In genomic region chr16:78156138-78156875, GRCm38 (mm10) we compare ENCODE assay signal across 9 mouse cellular contexts.
A peak's percentile ranks its signal among the peaks of the same experiment; 100 is the strongest.
DNase-seq lines count a peak whose midpoint lies in the region; ATAC-seq and TF ChIP-seq lines count a peak whose summit lies in the region.
"Had no signal": no experiment of that assay in that cellular context is flagged by ENCODE, and none has a peak within 500 bp of the region (broad histone marks: within the 10 kb centered on the region; RNA-seq: fewer than 3 reads in every experiment).

No protein-coding gene starts in this region.

- peak; percentile 85 for DNase-seq in lung, embryonic 14.5 days
- DNase-seq in lung, adult 2 months = no peak
- DNase-seq in embryo, embryonic 10 days (ENCODE audit: low spot score) = peak; percentile 68
- DNase-seq in gastrocnemius, postnatal 25 days = peak; percentile 24
- DNase-seq in layer of hippocampus, adult 11-12 months (ENCODE audit: low spot score) = peak; percentile 70
- DNase-seq in midbrain, embryonic 10.5 days (ENCODE audit: low spot score) = no peak
- peak; percentile 45 for DNase-seq in testis, postnatal 10 days (ENCODE audit: low spot score)
- DNase-seq in urinary bladder, adult 2 months (ENCODE audit: low spot score) = no peak

- no peak overlapping the region for H3K27ac ChIP-seq in lung, embryonic 14.5 days (ENCODE audit: low read depth)
- peak overlapping the region; percentile 55; the same call in 1 of the 2 replicates for H3K27ac ChIP-seq in midbrain, embryonic 10.5 days (replicated peaks)
- H3K27ac ChIP-seq: limb, embryonic 15.5 days had no signal

- TF ChIP-seq CTCF in lung, embryonic 14.5 days (IDR thresholded peaks at IDR 0.05; ENCODE audit: low read depth) = peak; percentile 79
- no peak for TF ChIP-seq CTCF in lung, adult 2 months (IDR thresholded peaks at IDR 0.05; ENCODE audit: insufficient read depth, low read length)

- 0 out of 2 replicates have a peak, but pooled peaks cover 3% of the 10 kb centered on the region for H3K4me1 ChIP-seq in lung, embryonic 14.5 days (ENCODE audit: insufficient read depth)
- H3K4me1 ChIP-seq in lung, adult 2 months (ENCODE audit: control insufficient read depth, insufficient read depth, low read length) = no peaks in the 10 kb centered on the region
- H3K4me1 ChIP-seq in midbrain, embryonic 10.5 days = peaks cover 6% of the 10 kb centered on the region; the same call in 1 of the 2 replicates
- H3K4me1 ChIP-seq: limb, embryonic 15.5 days had no signal

- H3K4me2 ChIP-seq in lung, embryonic 14.5 days = peak overlapping the region; percentile 27; the same call in 1 of the 2 replicates
- H3K4me2 ChIP-seq: limb, embryonic 15.5 days had no signal

- H3K9ac ChIP-seq in lung, embryonic 14.5 days = no peak overlapping the region
- H3K9ac ChIP-seq: limb, embryonic 15.5 days had no signal

- ATAC-seq in lung, embryonic 14.5 days (ENCODE audit: insufficient read depth) = peak; percentile 87; the same call in 1 of the 2 replicates

- WGBS in lung, embryonic 14.5 days = 31% methylated on average over 7 of the region's 7 CpGs
- WGBS in lung, adult 2 months = 29% methylated on average over 7 of the region's 7 CpGs
- 48% methylated on average over 7 of the region's 7 CpGs for WGBS in midbrain, embryonic 10.5 days

- H3K9me3 ChIP-seq in lung, embryonic 14.5 days (ENCODE audit: low read depth, low read length) = no peaks in the 10 kb centered on the region
- H3K9me3 ChIP-seq in midbrain, embryonic 10.5 days (replicated peaks) = no peaks in the 10 kb centered on the region
- H3K9me3 ChIP-seq: limb, embryonic 15.5 days had no signal

- TF ChIP-seq POLR2A in lung, adult 2 months (IDR thresholded peaks at IDR 0.05; ENCODE audit: borderline replicate concordance, extremely low read depth, low read depth, low read length) = no peak

- no peaks in the 10 kb centered on the region for H3K27me3 ChIP-seq in lung, embryonic 14.5 days (ENCODE audit: insufficient read depth, low read length)
- H3K27me3 ChIP-seq in midbrain, embryonic 10.5 days (ENCODE audit: low read depth, poor library complexity, severe bottlenecking) = no peaks in the 10 kb centered on the region
- H3K27me3 ChIP-seq: limb, embryonic 15.5 days had no signal

- no peaks in the 10 kb centered on the region for H3K36me3 ChIP-seq in lung, embryonic 14.5 days (ENCODE audit: insufficient read depth)
- no peaks in the 10 kb centered on the region for H3K36me3 ChIP-seq in midbrain, embryonic 10.5 days
- H3K36me3 ChIP-seq: limb, embryonic 15.5 days had no signal

- no peak overlapping the region for H3K4me3 ChIP-seq in lung, embryonic 14.5 days (ENCODE audit: low read depth, low read length)
- no peak overlapping the region for H3K4me3 ChIP-seq in lung, adult 2 months (replicated peaks; ENCODE audit: extremely low read depth, low read depth, low read length)
- H3K4me3 ChIP-seq in midbrain, embryonic 10.5 days = no peak overlapping the region
- H3K4me3 ChIP-seq: limb, embryonic 15.5 days had no signal

Comparison
In these comparisons a context has a peak if more than half of its experiments do, and no peak if none do; other contexts are left out.
1. DNase-seq: peak in lung, embryonic 14.5 days (single experiment), embryo, embryonic 10 days (single experiment), gastrocnemius, postnatal 25 days (single experiment), layer of hippocampus, adult 11-12 months (single experiment) and testis, postnatal 10 days (single experiment); none in lung, adult 2 months (single experiment), midbrain, embryonic 10.5 days (single experiment) and urinary bladder, adult 2 months (single experiment).